Mouse (Mus musculus) small intestine, adult 2 months (tissue): ENCODE measurements at regions not wholly inside any gene's neighbourhood (a gene's known extent, or its start where the extent isn't known, plus 50 kb on each side); places are given as distances from the start of the nearest gene placed in this dataset.

Experiments used
- CTCF ChIP-seq: fragments of 200-500 bp; IDR thresholded peaks from 2 replicates; pipeline ENCODE4 v1.5.1; 2012; ENCODE audit warnings: low read depth, mild to moderate bottlenecking, control low read depth, inconsistent platforms, low read length, moderate library complexity, mixed read lengths; ENCODE audit not compliant: insufficient replicate concordance, insufficient read length; ENCODE audit errors: extremely low read depth
- POLR2A ChIP-seq: fragments of 200-500 bp; IDR thresholded peaks from 2 replicates; pipeline ENCODE4 v1.6.1; 2012; ENCODE audit warnings: low read depth, mild to moderate bottlenecking, control low read depth, inconsistent platforms, low read length, moderate library complexity

DNA sequence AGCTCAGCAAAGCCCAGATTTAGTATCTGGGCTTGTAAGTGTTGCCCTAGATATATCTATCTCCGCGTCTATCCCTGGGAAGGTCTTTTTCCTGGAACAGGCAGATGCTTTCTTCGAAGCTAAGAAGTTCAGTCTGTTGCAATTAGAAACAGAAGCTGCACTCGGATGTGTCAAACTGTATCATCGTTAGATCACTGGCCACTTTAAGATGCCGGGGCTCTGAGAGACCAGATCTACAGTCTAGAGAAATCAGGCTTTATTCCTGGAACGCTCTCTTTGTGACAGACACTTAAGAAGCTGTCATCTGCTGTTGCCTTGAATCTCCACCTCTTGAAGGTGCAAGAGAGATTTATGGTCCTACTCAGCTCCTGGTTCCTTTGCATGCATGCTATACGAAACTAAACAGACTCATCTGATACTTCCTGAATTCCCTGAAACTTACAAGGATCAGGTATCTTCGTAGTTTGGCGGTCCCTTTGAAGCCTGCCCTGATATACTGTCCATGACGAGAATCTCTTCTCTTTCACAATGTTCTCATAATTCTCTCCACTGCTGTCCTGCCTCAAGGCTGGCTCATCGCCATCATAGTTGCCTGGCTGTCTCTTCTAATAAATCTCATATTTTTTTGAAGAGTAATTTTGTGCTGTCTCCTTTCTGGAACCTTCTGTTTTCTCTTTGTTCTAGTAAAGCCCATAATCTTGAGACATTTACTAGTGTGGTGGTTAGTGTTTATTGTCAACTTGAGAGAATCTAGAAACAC lies 88.8 kb upstream of the C2cd4b start:
- TF ChIP-seq CTCF (no peak), POLR2A (no peak)
